Mouse (Mus musculus) ovary, adult 18-20 months (tissue): ENCODE results near the gene Txnip.
A peak's percentile ranks its signal among the peaks of the same experiment; 100 is the strongest.

Experiments
- DNase-seq: peaks from one replicate; pipeline ENCODE4 v3.0.0; 2022; ENCODE audit warnings: low spot score, mixed read lengths

The Txnip gene

DNA sequence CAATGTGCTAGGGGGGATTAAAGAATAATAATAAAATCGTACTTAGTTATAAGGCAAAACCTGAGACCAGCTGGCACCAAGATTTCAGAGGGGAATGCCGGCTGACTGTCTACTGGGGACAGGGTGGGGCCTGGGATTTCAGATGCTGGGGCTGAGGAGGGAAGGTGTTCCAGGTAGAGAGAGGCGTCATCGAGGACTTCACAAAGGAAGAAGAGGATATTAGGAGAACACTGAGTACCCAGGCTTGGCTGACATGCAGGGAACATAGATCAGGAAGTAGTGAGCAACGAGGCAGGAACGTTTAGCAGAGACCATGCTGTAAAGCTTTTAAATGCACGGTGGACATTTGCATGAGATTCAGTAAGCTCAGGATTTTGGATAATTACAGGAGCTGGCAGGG lies 5.9 kb upstream of the Txnip start:
- DNase-seq = no peak

DNA sequence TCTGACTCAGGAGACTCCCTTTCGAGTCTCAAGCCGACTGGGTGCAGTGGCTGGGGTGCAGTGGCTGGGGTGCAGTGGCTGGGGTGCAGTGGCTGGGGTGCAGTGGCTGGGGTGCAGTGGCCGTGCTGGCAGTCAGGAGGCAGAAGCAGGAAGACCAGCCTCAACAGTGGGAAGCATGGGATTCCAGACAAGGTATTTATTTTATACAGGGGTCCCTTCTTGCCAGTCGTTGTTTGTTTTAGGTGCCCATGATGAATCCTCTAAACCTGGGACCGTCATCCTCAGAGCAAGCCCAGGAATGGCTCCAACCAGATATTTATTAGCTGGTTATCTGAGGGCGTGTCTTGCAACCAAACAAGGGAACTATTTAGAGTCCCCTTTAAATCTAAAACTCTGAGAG lies 4.2 kb upstream of the Txnip start:
- DNase-seq = no peak

GRCm38 (mm10) chr3:96554251-96554650 lies 3.5 kb upstream of the Txnip start:
- DNase-seq = no peak

DNA sequence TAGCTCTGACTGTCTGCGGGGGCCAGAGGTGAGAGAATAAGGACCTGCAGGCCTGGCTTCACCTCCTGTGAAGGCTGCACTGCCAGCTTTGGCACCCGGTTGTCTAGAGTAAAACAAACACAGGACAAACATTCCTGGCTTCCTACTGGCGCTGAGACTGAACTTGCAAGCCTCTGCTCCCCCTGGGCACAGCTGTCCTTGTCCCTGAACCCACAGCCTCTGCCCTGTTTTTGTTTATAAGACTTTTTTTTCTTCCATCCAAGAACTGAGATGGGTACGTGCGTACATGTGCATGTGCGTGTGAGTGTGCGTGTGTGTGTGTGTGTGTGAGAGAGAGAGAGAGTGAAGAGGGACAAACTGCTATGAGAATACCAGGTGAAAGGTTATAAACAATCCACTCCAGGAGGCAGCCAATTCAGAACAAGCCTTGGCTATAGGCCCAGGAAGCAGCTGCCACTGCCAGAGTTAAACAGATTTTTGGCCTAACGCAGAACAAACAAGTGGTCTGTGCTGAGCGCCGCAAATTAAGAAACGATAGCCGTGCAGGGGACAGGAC lies 2.6 kb upstream of the Txnip start:
- DNase-seq = peak; percentile 80

- no peak for DNase-seq
Measured at GRCm38 (mm10) chr3:96555999-96556614, 1.6 kb upstream of the Txnip start.

DNA sequence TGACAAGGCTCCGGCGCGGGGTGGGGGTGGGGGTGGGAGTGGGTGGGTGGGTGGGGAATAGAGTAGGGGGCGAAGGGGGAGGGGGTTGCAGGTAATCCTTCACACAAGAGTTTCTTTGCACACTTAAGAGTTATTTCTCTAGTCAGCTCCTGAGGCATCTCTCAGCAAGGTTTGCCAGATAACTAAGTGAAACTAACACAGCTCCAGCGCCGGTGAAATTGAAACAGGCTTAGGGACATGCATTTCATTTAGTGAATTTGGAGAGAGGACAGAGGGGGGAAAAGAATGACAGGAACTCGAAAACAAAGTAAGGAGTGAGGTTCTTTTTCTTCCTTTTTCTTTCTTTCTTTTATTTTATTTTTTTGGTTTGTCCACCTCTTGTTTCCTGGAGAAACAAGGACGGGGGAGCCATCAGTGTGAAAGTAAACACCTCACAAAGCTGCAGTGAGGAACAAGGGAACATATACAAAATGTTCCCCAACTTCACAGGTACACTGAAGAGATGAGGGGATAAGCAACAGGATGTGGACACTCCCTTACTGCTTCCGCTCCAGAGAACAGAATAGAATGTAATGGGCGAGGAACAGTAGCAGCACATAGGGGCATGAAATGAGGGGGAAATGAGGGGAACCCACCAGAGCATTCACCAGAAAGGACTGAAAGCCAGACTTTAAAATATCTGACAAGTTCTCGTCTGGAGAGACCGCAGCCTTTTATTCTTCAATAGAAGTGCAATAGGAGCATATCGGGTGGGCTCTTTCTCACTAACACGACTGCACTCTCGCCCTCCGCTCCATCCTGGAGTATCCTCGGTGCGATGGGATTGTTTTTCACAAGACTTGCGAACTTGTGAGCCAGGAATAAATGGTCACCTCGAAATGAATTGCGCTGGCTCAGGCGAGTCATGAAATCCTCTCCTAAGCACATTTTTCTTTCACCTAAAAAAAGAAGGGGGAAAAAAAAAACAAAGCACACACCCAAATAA lies 814 bp upstream of the Txnip start:
- DNase-seq = no peak

GRCm38 (mm10) chr3:96558159-96558558 lies 402 bp downstream of the Txnip start:
- no peak for DNase-seq

DNA sequence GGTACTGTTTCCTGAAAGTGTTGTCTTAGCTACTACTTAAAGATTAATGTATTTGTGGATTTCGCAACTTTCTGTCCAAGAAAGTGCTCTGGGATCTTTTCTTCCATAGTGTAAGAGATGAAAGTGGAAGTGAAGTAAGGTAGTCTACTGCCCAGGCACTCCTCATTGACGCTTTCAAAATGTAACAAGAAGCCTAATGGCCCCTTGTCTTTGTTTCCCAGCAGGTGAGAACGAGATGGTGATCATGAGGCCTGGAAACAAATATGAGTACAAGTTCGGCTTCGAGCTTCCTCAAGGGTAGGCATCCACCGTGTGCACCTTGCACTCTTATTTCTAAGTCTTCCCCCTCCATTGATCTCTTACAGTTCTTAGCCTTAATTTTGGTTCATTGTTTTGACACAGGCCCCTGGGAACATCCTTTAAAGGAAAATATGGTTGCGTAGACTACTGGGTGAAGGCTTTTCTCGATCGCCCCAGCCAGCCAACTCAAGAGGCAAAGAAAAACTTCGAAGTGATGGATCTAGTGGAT lies 975 bp downstream of the Txnip start:
- no peak for DNase-seq

DNA sequence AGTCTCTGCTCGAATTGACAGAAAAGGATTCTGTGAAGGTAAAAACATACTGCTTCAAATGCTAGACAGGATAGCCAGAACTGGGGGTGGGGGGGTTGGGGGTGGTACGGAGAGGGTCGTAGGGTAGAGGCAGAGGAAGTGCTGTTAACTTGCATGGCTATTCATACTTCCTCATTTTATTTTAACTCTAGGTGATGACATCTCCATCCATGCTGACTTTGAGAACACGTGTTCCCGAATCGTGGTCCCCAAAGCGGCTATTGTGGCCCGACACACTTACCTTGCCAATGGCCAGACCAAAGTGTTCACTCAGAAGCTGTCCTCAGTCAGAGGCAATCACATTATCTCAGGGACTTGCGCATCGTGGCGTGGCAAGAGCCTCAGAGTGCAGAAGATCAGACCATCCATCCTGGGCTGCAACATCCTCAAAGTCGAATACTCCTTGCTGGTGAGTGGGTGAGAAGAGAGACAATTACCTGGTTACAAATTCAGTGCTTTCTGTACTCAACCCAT lies 1.7 kb downstream of the Txnip start:
- DNase-seq = no peak

GRCm38 (mm10) chr3:96559911-96560850 lies 2.4 kb downstream of the Txnip start:
- no peak for DNase-seq

DNA sequence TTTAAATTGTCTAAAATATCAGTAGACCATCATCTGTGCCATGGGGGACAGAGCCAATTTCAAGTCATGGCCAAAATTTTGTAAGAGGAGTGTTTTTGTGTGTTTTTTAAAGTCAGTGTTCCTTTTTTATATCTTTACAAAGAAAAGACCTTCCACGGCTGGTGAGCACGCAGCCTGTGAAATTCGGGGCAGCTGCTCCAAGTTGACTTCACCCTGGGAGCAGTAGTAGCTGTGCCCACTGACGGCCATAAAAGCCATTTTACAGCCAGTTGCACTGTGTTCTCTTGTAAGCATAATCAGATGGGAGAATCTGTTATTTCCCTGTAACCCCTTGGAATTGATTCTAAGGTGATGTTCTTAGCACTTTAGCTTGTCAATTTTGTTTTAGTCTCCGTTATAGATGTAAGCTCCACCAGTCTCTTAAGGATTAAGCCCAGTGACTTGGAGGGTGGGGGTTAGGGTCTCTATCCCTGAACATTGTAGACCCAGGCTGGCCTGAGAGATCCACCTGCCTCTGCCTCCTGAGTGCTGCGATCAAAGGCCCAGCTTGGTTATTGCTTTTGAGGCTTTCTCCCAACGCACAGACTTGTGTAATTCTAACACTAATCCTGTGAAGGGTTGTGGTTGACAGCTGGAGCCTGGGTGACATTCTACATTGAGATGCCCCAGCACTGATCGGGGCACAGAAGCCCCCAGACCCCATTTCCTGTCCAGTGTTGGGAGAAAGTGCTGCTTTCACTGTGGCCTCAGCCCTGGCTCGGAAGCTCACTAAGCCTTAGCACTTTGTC lies 3.3 kb downstream of the Txnip start:
- DNase-seq = no peak

DNA sequence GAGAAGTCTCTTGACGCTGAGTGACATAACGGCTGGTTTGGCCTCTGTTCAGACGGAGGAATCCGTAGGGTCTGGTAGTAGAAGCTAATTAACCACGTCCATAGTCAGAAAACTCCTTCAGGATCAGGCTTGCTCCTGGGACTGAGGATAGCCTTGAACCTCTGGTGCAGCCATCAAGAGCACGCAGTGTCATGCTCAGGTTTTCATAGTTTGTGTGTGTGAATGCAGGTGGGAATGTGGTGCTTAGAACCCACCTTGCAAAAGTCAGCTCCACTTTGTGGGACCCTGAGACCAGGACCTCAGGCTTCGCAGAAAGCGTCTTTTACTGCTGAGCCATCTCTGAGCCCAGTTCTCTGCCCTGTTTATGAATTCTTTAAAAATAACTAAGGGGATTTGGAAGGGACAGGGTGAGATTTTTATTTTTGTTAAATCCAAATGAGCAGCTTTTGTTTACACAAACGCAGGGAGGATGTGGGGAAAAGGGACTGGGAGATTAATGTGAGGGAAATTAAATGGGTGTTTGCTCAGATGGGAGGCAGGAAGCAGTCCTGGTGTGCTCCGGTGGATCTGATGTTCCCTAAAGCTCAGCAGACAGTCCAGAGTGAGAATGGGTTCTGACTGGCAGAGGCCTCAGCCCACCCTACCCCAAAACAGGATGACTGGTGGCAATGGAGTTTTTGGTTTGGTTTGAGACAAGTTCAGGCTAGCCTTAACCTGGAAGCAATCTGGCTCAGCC lies 4.4 kb downstream of the Txnip start:
- no peak for DNase-seq

DNA sequence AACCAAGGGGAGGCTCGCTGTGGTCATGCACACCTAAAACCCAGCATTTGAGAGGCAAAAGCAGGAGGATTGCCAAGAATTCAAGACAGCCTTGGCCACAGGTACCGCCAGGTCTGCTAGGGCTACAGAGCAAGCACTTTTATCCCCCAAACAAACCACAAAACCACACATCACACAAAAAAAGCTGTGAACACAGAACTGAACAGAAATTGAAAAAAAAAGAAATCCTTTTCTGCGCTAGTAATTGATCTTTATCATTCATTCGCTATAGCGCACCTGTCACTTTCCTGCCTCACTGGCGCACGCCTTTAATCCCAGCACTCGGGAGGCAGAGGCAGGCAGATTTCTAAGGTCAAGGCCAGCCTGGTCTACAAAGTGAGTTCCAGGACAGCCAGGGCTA lies 5.5 kb downstream of the Txnip start:
- DNase-seq = no peak

DNA sequence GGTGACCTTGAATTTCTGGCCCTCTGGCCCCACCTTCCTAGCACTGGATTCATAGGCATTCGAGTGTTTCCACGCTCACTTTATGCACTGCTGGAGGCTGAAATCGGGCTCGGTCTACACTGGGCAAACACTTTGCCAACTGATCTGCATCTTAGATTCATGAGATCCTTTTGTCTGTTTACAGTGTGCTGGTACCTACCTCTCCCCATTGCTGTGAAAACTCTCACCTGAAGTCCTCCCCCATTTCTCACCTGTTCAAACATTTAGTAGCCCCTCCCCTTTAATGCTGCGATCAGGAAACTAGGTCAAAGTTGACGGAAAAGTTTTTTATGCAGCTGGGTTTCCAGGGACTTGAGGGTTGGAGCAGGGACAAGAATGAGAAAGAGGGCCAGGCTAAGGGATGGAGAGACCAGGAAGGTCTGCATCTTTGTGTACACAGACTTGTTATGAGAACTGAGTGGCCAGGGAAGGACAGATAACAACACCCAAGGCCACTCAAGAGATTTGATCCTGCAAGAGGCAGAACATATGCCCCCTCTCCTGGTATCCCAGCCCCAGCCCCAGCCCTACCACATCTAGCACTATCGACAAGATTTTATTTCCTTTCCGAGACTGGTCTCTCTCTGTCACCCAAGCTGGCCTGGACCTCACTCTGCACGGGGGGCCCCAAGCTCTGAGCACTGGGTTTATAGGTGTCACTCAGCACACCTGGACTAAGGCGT lies 6.3 kb downstream of the Txnip start:
- DNase-seq = no peak

DNA sequence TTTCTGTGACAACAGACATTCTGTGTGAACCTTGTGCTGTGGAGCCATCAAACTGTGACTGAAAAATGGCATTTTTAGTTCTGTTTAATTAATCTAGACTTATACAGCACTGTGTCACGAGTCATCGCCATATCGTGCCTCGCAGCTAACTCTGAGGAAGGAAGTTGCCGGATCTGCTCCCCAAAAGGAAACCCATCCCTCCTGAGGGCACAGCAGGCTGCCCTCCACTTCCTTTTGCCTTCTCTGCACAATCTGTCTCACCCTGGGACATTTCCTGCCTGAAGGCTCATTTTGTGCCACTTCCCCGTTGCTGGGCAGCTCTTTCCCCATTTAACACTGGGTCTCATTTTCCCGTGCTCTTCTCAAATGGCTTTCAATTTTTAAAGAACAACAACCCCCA lies 6.9 kb downstream of the Txnip start:
- DNase-seq = no peak

DNA sequence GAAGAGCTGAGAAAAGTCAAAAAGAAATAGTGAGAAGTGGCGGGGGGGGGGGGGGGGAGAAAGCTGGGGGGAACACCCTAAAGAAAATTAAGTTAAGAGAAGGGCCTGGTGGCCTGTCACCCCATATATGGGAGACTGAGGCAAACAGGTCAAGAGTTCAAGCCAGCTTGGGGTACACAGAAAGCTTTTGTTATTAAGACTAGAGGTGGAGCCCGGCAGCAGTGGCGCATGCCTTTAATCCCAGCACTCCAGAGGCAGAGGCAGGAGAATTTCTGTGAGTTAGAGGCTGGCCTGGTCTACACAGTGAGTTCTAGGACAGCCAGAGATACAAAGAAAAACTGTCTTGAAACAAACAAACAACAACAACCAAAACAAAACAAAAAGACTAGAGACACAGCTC lies 7.3 kb downstream of the Txnip start:
- no peak for DNase-seq

GRCm38 (mm10) chr3:96566661-96567450 lies 9.1 kb downstream of the Txnip start:
- no peak for DNase-seq

- no peak for DNase-seq
Measured at GRCm38 (mm10) chr3:96568605-96569004, 10.8 kb downstream of the Txnip start.

DNA sequence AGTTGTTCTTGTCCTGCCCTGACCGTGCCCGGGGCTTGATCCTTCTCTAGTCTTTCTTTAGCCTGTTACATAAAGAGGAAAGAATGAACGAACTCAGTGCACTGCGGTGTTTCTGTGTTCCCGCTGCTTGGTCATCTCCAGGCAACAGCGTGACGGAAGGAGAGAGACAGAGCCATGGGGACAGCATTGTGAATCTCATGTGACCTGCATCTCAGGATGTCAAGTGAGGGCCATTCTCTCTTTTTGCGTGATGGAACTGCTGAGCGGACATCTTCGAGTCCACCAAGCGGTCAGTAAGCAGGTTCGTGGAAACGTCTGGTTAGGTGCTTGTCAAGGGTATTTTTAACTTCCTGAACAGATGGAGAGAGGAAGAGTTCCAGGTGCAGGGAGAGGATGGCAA lies 11.7 kb downstream of the Txnip start:
- DNase-seq = no peak
